Mouse (Mus musculus) intestine, postnatal 0 days (tissue): ENCODE data around the gene Psmc3ip. TPM values are rescaled to one million over a fixed set of nuclear protein-coding genes. Genes with fewer than 3 reads are reported as not detected.

Source experiments
- ATAC-seq: fragments of 200-750 bp; cut with Nextera tagmentation; 2 replicates; pipeline ENCODE4 v1.8.0; 2017; ENCODE audit warnings: mild to moderate bottlenecking, moderate TSS enrichment, moderate library complexity
- H3K27ac ChIP-seq: fragments of 300-500 bp; sonication (generic); 2 replicates; pipeline ENCODE4 v1.5.1; 2014; ENCODE audit warnings: mild to moderate bottlenecking, low read depth, low read length, moderate library complexity
- H3K27me3 ChIP-seq: fragments of 300-500 bp; sonication (generic); replicated peaks from 2 replicates; pipeline ENCODE4 v1.6.1; 2014; ENCODE audit warnings: low read length, mixed read lengths; ENCODE audit not compliant: control insufficient read depth, insufficient read depth
- H3K36me3 ChIP-seq: fragments of 300-500 bp; sonication (generic); 2 replicates; pipeline ENCODE4 v1.6.1; 2014; ENCODE audit warnings: mild to moderate bottlenecking, moderate library complexity; ENCODE audit not compliant: control insufficient read depth, insufficient read depth
- H3K4me1 ChIP-seq: fragments of 300-500 bp; sonication (generic); replicated peaks from 2 replicates; pipeline ENCODE4 v1.6.1; 2014; ENCODE audit warnings: antibody characterized with exemption, low read length, mixed read lengths; ENCODE audit not compliant: control insufficient read depth, insufficient read depth
- H3K4me2 ChIP-seq: fragments of 300-500 bp; sonication (generic); replicated peaks from 2 replicates; pipeline ENCODE4 v1.6.1; 2014; ENCODE audit warnings: low read depth, mild to moderate bottlenecking, moderate library complexity
- H3K4me3 ChIP-seq: fragments of 300-500 bp; sonication (generic); 2 replicates; pipeline ENCODE4 v1.5.1; 2014; ENCODE audit warnings: low read depth, low read length
- H3K9ac ChIP-seq: fragments of 300-500 bp; sonication (generic); 2 replicates; pipeline ENCODE4 v1.6.1; 2014; ENCODE audit warnings: mild to moderate bottlenecking, low read depth, low read length
- H3K9me3 ChIP-seq: fragments of 300-500 bp; sonication (generic); 2 replicates; pipeline ENCODE4 v1.6.1; 2016; ENCODE audit warnings: mixed run types; ENCODE audit not compliant: control insufficient read depth
- CTCF ChIP-seq: sonication (generic); IDR thresholded peaks from 2 replicates; pipeline ENCODE4 v1.5.1; 2016; ENCODE audit warnings: low read depth, mild to moderate bottlenecking, control low read depth, antibody characterized with exemption, moderate library complexity
- WGBS: fragments of 180-500 bp; shearing (Covaris S2); extraction: QIAGEN DNeasy Blood & Tissue Kit; methylation state at CpG from one replicate; pipeline ENCODE4 v1.1.7; 2014; 5-methylcytosine and 5-hydroxymethylcytosine counted together
- polyA plus RNA-seq: library from polyadenylated mRNA; unstranded; fragments of >200 nt; fragmentation: Nextera tagmentation; extraction: Ambion mirVana; gene quantifications from 2 replicates; pipeline ENCODE4 v1.2.1, GENCODE M21; 2015

Gene Psmc3ip
- polyA plus RNA-seq, 1 experiment from 2014 or later: 9.1 TPM

DNA sequence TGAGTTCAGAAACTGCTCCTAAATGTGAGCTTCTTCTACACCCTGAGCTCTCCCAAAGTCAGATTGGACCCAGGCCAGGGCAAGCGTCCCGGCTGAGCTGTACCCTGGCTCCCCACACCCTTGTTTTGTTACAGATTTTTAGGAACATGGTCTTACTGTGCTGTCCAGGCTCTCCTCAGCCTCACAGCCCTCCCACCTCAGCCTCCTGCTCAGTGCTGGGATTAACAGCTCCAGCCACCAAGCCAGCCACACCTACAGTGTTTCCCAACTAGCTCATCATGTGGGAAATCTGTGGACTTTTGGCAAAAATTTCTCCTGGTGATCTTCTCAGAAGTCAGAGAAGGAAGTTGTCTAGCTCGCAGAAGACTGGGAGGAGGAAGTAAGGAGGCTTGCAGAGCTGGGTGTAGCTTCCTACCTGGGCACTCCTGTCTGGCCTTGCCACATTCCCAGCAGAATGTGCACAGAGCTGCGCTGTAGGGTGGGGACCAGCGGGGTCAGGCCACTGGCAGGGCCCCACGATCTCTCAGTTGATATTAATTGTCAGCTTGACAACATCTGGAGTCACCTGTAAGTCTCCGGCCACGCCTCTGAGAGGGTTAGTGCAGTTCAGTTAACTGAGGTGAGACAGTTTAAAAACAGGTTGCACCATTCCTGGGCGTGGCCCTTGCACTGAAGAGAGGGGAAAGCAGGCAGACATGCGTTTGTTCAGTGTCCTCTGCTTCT lies 42.3 kb downstream of the Psmc3ip start:
- no peak for TF ChIP-seq CTCF
- peak; percentile 84 for ATAC-seq
- Histone ChIP-seq H3K4me3 (no peak overlapping the region), H3K27me3 (no peaks in the 10 kb centered on the region), H3K4me1 (peaks cover 12% of the 10 kb centered on the region), H3K27ac (peak overlapping the region; percentile 78), H3K9ac (no peak overlapping the region; the same call in 1 of the 2 replicates), H3K9me3 (no peaks in the 10 kb centered on the region), H3K4me2 (no peak overlapping the region), H3K36me3 (peaks cover 28% of the 10 kb centered on the region)
- 34% methylated on average over 10 of the region's 10 CpGs for WGBS

DNA sequence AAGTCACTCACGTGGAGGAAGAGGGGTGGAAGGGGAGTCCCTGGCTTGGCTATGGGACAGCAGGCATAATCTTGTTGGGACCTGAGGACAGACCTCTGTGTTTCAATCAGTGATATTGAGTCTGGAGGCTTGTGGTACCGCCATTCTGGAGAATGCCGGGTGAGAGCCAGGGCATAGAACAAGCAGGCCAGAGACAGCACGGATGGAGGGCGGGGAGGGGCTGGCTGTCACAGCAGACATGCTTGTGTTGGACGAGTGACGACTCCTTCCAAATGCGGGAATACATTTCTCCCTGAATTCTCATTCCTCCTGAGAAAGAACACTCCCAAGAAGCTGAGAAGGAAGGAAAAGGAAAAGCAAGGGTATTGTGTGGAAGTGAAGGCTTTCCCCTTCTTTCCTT lies 43.6 kb downstream of the Psmc3ip start:
- H3K4me2 ChIP-seq: no peak overlapping the region
- 88% methylated on average over 8 of the region's 8 CpGs for WGBS

DNA sequence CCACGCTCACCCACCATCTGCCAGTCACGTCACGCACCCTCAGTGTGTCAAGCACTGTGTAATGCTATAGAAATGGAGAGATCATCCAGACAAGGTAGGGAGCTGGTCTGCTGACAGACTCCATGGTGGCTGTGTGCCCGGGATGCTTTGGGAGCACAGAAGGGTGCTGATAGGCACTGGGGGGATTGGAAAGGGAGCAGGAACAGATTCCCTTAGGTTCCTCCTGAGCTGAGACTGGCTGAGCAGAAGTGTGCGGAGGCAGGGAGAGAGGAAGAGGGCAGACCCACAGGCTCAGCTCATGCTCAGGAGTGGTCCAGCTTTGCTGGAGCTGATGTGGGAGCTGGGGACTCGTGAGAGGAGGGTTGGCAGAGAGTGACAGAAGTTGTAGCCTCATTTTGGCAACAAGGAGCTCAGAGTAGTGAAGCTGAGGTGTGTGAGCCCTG lies 44.2 kb downstream of the Psmc3ip start:
- 92% methylated on average over 6 of the region's 6 CpGs for WGBS
- Histone ChIP-seq H3K9ac (no peak overlapping the region), H3K4me1 (no peaks in the 10 kb centered on the region; the same call in 1 of the 2 replicates), H3K27me3 (no peaks in the 10 kb centered on the region), H3K4me3 (no peak overlapping the region), H3K9me3 (no peaks in the 10 kb centered on the region), H3K4me2 (no peak overlapping the region), H3K27ac (no peak overlapping the region), H3K36me3 (peaks cover 42% of the 10 kb centered on the region)
- no peak for ATAC-seq
- no peak for TF ChIP-seq CTCF

More for the DNA sequence above, 43.6 kb downstream of the Psmc3ip start:
- TF ChIP-seq CTCF: no peak
- no peak overlapping the region for H3K4me3 ChIP-seq
- no peak for ATAC-seq
- no peaks in the 10 kb centered on the region for H3K27me3 ChIP-seq
- H3K4me1 ChIP-seq: peaks cover 2% of the 10 kb centered on the region
- H3K9me3 ChIP-seq: no peaks in the 10 kb centered on the region
- no peak overlapping the region for H3K27ac ChIP-seq
- H3K36me3 ChIP-seq: peaks cover 38% of the 10 kb centered on the region
- no peak overlapping the region for H3K9ac ChIP-seq

DNA sequence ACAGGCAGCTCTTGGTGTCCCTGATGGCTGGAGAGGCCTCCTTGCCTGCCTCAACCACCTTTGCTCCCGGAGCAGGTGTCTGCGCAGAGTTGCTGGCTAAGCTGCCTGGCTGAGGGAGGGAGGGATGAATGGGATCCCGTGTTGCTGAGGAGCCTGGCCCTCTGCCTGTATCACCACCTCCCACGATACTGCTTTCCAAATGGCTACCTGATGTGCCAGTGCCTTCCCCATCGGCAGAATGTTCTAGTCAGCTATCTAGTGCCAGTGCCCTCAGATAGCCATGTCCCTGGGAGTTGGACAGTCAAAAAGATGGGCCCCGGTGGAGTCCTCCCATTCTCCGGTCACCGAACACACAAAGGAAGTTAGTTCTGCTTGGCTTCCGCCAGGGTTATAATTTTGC lies 44.9 kb downstream of the Psmc3ip start:
- Histone ChIP-seq H3K4me1 (no peaks in the 10 kb centered on the region; the same call in 1 of the 2 replicates), H3K9me3 (no peaks in the 10 kb centered on the region), H3K4me3 (no peak overlapping the region), H3K27ac (peak overlapping the region; percentile 22; the same call in 1 of the 2 replicates), H3K36me3 (peaks cover 46% of the 10 kb centered on the region), H3K27me3 (no peaks in the 10 kb centered on the region), H3K9ac (no peak overlapping the region), H3K4me2 (no peak overlapping the region)
- no peak for ATAC-seq
- WGBS: 81% methylated on average over 9 of the region's 9 CpGs
- TF ChIP-seq CTCF: no peak

DNA sequence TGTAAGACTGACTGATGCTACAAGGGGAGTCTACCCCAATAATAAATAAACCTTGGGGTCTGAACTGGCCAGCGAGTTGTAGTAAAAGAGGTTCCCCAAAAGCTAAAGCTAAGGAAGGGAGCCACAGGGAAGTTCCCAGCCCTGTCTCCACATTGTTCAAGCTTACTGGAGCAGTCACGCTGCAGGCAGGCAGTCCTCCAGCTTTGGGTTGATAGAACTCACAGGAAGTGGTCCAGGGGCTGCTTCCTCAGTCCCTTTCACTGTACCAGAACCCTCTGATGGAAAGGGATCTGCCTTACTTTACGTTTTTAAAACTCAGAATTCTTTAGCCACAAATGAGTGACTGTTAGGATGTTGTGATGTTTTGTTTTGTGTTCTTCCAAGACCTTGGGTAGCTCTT lies 47.7 kb downstream of the Psmc3ip start:
- Histone ChIP-seq H3K4me3 (no peak overlapping the region), H3K27me3 (no peaks in the 10 kb centered on the region), H3K4me1 (no peaks in the 10 kb centered on the region), H3K36me3 (peaks cover 71% of the 10 kb centered on the region), H3K9me3 (no peaks in the 10 kb centered on the region), H3K9ac (no peak overlapping the region), H3K27ac (no peak overlapping the region), H3K4me2 (no peak overlapping the region)
- WGBS: 83% methylated on average over 3 of the region's 3 CpGs
- TF ChIP-seq CTCF: no peak
- ATAC-seq: no peak

DNA sequence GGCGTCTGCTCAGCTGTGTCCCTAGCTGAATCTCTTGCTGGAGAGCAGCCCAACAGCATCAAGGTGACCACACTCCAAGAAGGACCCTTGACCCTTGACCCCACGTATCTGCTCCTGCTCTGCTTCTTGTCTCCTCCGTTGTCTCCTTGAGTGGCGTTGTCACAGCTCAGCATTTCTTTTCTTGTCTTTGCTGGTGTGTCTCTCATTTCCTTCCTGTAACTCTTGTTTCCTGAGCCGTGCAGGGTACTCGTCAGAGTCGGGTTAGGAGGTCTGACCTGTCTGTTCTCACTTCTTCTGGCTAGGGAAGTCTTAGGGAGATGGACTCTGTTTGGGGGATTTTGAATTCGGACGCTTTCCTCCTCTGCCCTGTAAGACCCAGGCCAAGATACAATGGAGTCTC lies 48.8 kb downstream of the Psmc3ip start:
- Histone ChIP-seq H3K4me3 (no peak overlapping the region), H3K27me3 (no peaks in the 10 kb centered on the region), H3K9me3 (no peaks in the 10 kb centered on the region), H3K27ac (no peak overlapping the region), H3K4me1 (no peaks in the 10 kb centered on the region), H3K9ac (no peak overlapping the region), H3K36me3 (peaks cover 68% of the 10 kb centered on the region), H3K4me2 (no peak overlapping the region)
- no peak for TF ChIP-seq CTCF
- 63% methylated on average over 9 of the region's 9 CpGs for WGBS
- ATAC-seq: no peak
